Mouse (Mus musculus) thymus, postnatal 4 days (tissue): ENCODE measurements around the gene Dmac1.
A peak's percentile ranks its signal among the peaks of the same experiment; 100 is the strongest.
"Not testable (repeated sequence)": the region's sequence is repeated elsewhere in the genome, so short reads cannot be mapped to it uniquely, and the experiment has no call there.

ENCODE experiments used
- DNase-seq: peaks from one replicate; pipeline ENCODE4 v3.0.0; 2021

The Dmac1 gene

GRCm38 (mm10) chr4:75278197-75279175 lies at the start of gene Dmac1:
TSS of gene Dmac1 (minus strand) at chr4:75278305.
- peak; percentile 96 for DNase-seq

GRCm38 (mm10) chr4:75315431-75315830 lies 37.3 kb upstream of the Dmac1 start:
- DNase-seq: no peak

- no peak for DNase-seq
Measured at GRCm38 (mm10) chr4:75315007-75315406, 36.9 kb upstream of the Dmac1 start.

- DNase-seq: no peak
Measured at GRCm38 (mm10) chr4:75311918-75312317, 33.8 kb upstream of the Dmac1 start.

- no peak for DNase-seq
Measured at GRCm38 (mm10) chr4:75311305-75311704, 33.2 kb upstream of the Dmac1 start.

GRCm38 (mm10) chr4:75300205-75300972 lies 22.3 kb upstream of the Dmac1 start:
- DNase-seq: no peak

GRCm38 (mm10) chr4:75292315-75292714 lies 14.2 kb upstream of the Dmac1 start:
- no peak for DNase-seq

- DNase-seq: no peak
Measured at GRCm38 (mm10) chr4:75291142-75291541, 13.0 kb upstream of the Dmac1 start.

GRCm38 (mm10) chr4:75277467-75278196 lies 473 bp downstream of the Dmac1 start:
- DNase-seq: peak; percentile 12

GRCm38 (mm10) chr4:75275737-75276136 lies 2.4 kb downstream of the Dmac1 start:
- no peak for DNase-seq

GRCm38 (mm10) chr4:75267866-75268265 lies 10.2 kb downstream of the Dmac1 start:
- DNase-seq: no peak

- DNase-seq: no peak
Measured at GRCm38 (mm10) chr4:75266773-75267550, 11.1 kb downstream of the Dmac1 start.

GRCm38 (mm10) chr4:75264219-75264618 lies 13.9 kb downstream of the Dmac1 start:
- DNase-seq: no peak

- DNase-seq: peak; percentile 14
Measured at GRCm38 (mm10) chr4:75263556-75264129, 14.5 kb downstream of the Dmac1 start.

GRCm38 (mm10) chr4:75262423-75262822 lies 15.7 kb downstream of the Dmac1 start:
- no peak for DNase-seq

GRCm38 (mm10) chr4:75260156-75260555 lies 17.9 kb downstream of the Dmac1 start:
- DNase-seq: no peak

GRCm38 (mm10) chr4:75259447-75259846 lies 18.7 kb downstream of the Dmac1 start:
- no peak for DNase-seq

- DNase-seq: not testable (repeated sequence)
Measured at GRCm38 (mm10) chr4:75234602-75235001, 43.5 kb downstream of the Dmac1 start.
